Mouse (Mus musculus): ENCODE measurements at regions not wholly inside any gene's neighbourhood (a gene's known extent, or its start where the extent isn't known, plus 50 kb on each side); places are given as distances from the start of the nearest gene placed in this dataset.

GRCm38 (mm10) chr14:120150589-120150988, 108.4 kb upstream of the Oxgr1 start:
- Histone ChIP-seq H3K4me2 (replicated peaks) (no peak overlapping the region), H3K9me3 (no peaks in the 10 kb centered on the region), H3K27ac (replicated peaks) (no peak overlapping the region), H3K4me1 (peaks cover 10% of the 10 kb centered on the region), H3K4me3 (no peak overlapping the region), H3K36me3 (no peaks in the 10 kb centered on the region), H3K9ac (replicated peaks) (no peak overlapping the region), H3K27me3 (no peaks in the 10 kb centered on the region)
- 93% methylated on average over 1 of the region's 1 CpGs for WGBS
- ATAC-seq (replicated peaks) = no peak

DNA sequence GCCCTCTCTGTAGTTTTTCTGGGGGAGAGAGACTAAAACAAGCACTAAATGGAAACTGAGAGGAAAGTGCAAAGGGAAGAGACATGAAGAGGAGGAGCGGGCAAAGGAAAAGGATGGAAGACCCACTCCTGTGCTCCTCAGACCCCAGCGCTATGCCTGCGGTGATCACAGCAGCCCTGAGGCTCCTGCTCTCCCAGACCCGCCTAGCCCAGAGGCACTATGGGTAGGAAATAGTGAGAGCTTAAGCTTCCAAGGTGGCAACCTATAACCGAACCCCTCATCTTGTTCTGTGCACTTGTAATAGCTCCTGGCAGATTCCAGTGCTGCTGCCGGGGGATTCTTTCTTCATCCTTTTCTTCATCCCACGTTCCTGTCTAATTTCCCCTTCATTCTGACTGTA, 112.2 kb upstream of the Oxgr1 start:
- WGBS = 36% methylated on average over 7 of the region's 7 CpGs
- no peak overlapping the region for H3K4me2 ChIP-seq (replicated peaks)
- H3K27ac ChIP-seq (replicated peaks) = no peak overlapping the region
- no peak overlapping the region for H3K9ac ChIP-seq (replicated peaks)
- no peak overlapping the region for H3K4me3 ChIP-seq
- H3K36me3 ChIP-seq = no peaks in the 10 kb centered on the region
- H3K4me1 ChIP-seq = peaks cover 16% of the 10 kb centered on the region
- H3K27me3 ChIP-seq = no peaks in the 10 kb centered on the region
- H3K9me3 ChIP-seq = no peaks in the 10 kb centered on the region
- 0 out of 2 replicates have a peak, but pooled peaks have one; percentile 48 for ATAC-seq (replicated peaks)

GRCm38 (mm10) chr14:120164184-120164583, 111.3 kb upstream of the Mbnl2 start:
- no peaks in the 10 kb centered on the region for H3K9me3 ChIP-seq
- no peak overlapping the region for H3K9ac ChIP-seq (replicated peaks)
- H3K36me3 ChIP-seq = no peaks in the 10 kb centered on the region
- no peaks in the 10 kb centered on the region for H3K27me3 ChIP-seq
- H3K27ac ChIP-seq (replicated peaks) = no peak overlapping the region
- no peak overlapping the region for H3K4me2 ChIP-seq (replicated peaks)
- ATAC-seq (replicated peaks) = no peak
- no peak overlapping the region for H3K4me3 ChIP-seq
- no peaks in the 10 kb centered on the region for H3K4me1 ChIP-seq
- WGBS = 57% methylated on average over 2 of the region's 2 CpGs

DNA sequence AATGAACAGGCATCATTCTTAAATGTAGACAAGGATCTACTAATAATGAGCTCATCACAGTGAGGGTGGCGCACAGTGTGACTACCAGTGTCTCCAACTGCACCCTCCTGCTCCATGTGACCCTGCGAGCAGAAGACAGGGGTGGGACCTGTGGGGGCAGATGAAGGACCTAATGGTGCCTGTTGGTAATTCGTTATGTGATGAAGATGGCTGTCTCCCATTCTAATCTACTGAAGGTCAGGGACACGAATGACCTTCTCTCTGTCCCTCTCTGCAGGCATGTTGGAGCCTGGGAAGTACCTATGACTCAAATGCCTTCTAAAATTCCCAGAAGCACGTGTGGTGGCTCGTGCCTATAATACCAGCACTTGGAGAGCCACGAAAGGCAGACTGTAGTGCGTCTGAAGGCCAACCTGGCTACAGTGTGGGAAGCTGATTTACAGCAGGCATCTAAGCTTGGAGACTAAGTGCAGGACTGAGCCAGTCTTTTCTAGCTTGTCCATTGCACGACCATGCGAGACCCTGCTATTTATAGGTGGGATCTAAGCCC, 109.9 kb upstream of the Mbnl2 start:
- no peak overlapping the region for H3K4me2 ChIP-seq (replicated peaks)
- no peak for ATAC-seq (replicated peaks)
- H3K27me3 ChIP-seq = no peaks in the 10 kb centered on the region
- H3K27ac ChIP-seq (replicated peaks) = no peak overlapping the region
- H3K36me3 ChIP-seq = no peaks in the 10 kb centered on the region
- no peaks in the 10 kb centered on the region for H3K9me3 ChIP-seq
- no peak overlapping the region for H3K4me3 ChIP-seq
- WGBS = 91% methylated on average over 10 of the region's 10 CpGs
- no peak overlapping the region for H3K9ac ChIP-seq (replicated peaks)
- no peaks in the 10 kb centered on the region for H3K4me1 ChIP-seq

DNA sequence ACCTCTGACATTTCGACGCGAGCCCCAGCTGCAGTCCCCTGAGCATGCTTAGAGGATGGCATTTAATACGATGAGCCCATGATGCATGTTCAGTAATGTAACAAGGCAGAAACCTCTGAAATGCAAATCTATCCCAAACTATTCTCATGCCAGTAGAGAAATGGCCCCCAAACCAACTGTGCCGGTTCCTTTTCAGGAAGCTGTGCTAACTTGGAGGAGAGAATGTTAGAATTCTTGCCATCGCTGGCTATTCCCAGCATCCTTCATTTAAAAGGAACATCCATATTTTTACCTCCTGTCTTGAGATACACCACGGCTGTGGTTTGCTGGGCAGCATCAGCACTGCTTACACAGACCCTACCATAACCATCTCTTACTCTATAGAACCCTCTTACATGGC, 104.7 kb upstream of the Mbnl2 start:
- Histone ChIP-seq H3K9me3 (no peaks in the 10 kb centered on the region), H3K27me3 (no peaks in the 10 kb centered on the region), H3K4me1 (no peaks in the 10 kb centered on the region), H3K36me3 (no peaks in the 10 kb centered on the region), H3K4me2 (replicated peaks) (no peak overlapping the region), H3K4me3 (no peak overlapping the region), H3K27ac (replicated peaks) (no peak overlapping the region), H3K9ac (replicated peaks) (no peak overlapping the region)
- 91% methylated on average over 7 of the region's 7 CpGs for WGBS
- ATAC-seq (replicated peaks) = no peak

DNA sequence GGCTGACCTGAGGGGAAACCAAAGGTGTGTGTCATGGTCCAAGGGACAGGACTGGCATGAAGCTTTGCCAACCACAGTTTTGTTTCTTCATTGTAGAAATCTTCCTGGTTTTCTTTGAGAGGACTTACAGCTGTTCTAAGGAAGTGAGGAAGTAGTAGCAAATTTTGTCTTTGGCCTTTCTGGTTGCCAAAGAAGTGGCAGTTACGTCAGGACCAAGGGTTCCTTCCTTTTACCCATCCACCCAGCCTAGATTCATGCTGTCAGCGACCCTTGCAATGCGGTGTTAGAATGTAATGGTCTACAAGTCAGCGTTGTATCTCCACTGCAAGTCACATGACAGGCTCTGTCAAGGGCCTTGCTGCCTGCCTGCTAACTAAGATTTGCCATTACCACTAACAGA, 103.4 kb upstream of the Mbnl2 start:
- H3K36me3 ChIP-seq = no peaks in the 10 kb centered on the region

GRCm38 (mm10) chr14:120172844-120173243, 102.6 kb upstream of the Mbnl2 start:
- Histone ChIP-seq H3K36me3 (no peaks in the 10 kb centered on the region), H3K4me3 (no peak overlapping the region), H3K27me3 (no peaks in the 10 kb centered on the region), H3K9me3 (no peaks in the 10 kb centered on the region), H3K9ac (replicated peaks) (no peak overlapping the region), H3K4me1 (no peaks in the 10 kb centered on the region), H3K4me2 (replicated peaks) (no peak overlapping the region), H3K27ac (replicated peaks) (no peak overlapping the region)
- ATAC-seq (replicated peaks) = no peak
- 87% methylated on average over 8 of the region's 8 CpGs for WGBS

More for the DNA sequence above, 103.4 kb upstream of the Mbnl2 start:
- no peaks in the 10 kb centered on the region for H3K27me3 ChIP-seq
- 94% methylated on average over 4 of the region's 4 CpGs for WGBS
- no peak overlapping the region for H3K9ac ChIP-seq (replicated peaks)
- no peak overlapping the region for H3K4me2 ChIP-seq (replicated peaks)
- H3K4me3 ChIP-seq = no peak overlapping the region
- no peak for ATAC-seq (replicated peaks)
- no peak overlapping the region for H3K27ac ChIP-seq (replicated peaks)
- H3K4me1 ChIP-seq = no peaks in the 10 kb centered on the region
- no peaks in the 10 kb centered on the region for H3K9me3 ChIP-seq

DNA sequence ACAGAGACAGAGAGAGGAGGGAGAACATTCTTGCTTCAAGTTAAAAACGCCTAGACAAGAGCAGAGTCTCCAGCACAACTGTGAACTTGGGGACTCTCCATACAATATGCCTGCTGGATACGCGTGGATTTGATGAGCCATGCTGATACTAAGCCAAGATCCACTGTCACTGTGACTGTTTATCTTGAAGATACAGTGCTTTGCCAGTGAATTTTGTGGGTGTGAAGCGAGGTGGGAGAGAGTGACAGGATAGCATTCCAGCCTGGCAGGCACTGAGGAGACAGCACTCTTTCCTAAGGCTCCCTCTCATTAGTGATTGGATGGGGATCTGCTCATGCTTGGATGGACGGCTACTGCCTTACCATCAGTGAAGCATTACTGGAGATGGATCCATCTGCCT, 100.9 kb upstream of the Mbnl2 start:
- no peak overlapping the region for H3K4me3 ChIP-seq
- 71% methylated on average over 5 of the region's 5 CpGs for WGBS
- no peaks in the 10 kb centered on the region for H3K4me1 ChIP-seq
- H3K27me3 ChIP-seq = no peaks in the 10 kb centered on the region
- ATAC-seq (replicated peaks) = peak; percentile 64
- no peaks in the 10 kb centered on the region for H3K36me3 ChIP-seq
- no peak overlapping the region for H3K27ac ChIP-seq (replicated peaks)
- no peak overlapping the region for H3K4me2 ChIP-seq (replicated peaks)
- no peaks in the 10 kb centered on the region for H3K9me3 ChIP-seq
- H3K9ac ChIP-seq (replicated peaks) = no peak overlapping the region

DNA sequence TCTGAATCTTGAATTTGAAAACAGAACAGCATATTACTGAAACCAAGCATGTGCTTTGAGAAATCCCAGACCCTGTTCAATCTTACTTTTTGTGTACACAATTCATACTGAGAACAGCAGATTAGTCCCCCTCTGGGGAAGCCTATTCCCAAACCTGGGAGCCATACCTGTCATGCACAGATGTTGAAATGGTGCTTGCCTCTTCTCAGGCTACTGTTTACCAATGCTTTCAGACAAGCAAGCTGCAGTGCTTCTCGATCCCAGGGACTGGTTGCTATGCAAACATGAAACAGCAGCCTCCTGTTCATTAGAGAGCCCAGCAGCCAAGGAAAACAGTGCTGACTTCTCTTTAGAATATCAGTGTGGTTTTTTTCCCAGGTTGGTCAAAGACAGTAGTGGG, 80.3 kb upstream of the Mbnl2 start:
- Histone ChIP-seq H3K4me1 (no peaks in the 10 kb centered on the region), H3K27me3 (no peaks in the 10 kb centered on the region), H3K4me3 (no peak overlapping the region), H3K9me3 (no peaks in the 10 kb centered on the region), H3K27ac (replicated peaks) (no peak overlapping the region), H3K4me2 (replicated peaks) (no peak overlapping the region), H3K9ac (replicated peaks) (no peak overlapping the region), H3K36me3 (no peaks in the 10 kb centered on the region)
- no peak for ATAC-seq (replicated peaks)
- WGBS = 63% methylated on average over 1 of the region's 1 CpGs

DNA sequence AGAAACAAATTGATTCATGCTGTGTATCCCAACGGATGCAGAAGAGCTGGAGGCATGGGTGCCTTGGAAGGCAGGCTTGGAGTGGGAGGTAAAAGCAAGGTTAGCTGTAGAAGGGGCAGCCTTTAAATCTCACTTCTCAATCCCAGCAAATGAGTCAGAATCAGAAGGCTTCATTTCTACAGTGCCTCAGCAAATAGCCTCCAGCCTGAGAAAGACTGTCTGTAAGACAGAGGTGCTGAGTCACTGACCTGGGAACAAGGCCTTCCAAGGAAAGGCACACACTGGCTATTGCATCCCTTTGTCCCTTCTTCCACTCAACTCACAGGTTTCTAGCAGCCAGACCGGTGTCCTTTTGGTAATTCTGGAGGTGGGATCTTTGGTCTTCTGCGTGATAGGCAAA, 63.7 kb upstream of the Mbnl2 start:
- 90% methylated on average over 3 of the region's 3 CpGs for WGBS
- ATAC-seq (replicated peaks) = no peak
- Histone ChIP-seq H3K4me1 (no peaks in the 10 kb centered on the region), H3K36me3 (no peaks in the 10 kb centered on the region), H3K27ac (replicated peaks) (no peak overlapping the region), H3K4me2 (replicated peaks) (no peak overlapping the region), H3K27me3 (no peaks in the 10 kb centered on the region), H3K4me3 (no peak overlapping the region), H3K9me3 (no peaks in the 10 kb centered on the region), H3K9ac (replicated peaks) (no peak overlapping the region)

DNA sequence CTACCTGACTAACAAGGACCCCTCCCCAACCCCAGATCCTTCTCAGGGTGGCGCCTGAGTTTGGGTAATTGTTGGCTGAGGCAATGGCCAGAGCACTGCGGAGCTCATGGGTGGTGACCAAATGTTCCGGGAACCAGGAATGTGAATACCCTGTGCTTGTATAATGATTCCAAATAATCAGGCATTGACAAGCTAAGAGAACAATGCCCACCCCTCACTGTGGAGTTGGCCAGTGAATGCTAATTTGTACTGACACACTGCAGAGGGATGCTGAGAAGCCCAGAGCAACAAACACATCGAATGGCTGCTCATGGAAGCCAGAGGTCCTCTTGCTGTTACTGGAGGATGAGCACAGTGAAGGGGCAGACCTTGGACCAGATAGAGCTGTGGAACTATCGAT, 62.8 kb upstream of the Mbnl2 start:
- Histone ChIP-seq H3K4me1 (no peaks in the 10 kb centered on the region), H3K9me3 (no peaks in the 10 kb centered on the region), H3K4me2 (replicated peaks) (no peak overlapping the region), H3K27ac (replicated peaks) (no peak overlapping the region), H3K36me3 (no peaks in the 10 kb centered on the region), H3K9ac (replicated peaks) (no peak overlapping the region), H3K4me3 (no peak overlapping the region), H3K27me3 (no peaks in the 10 kb centered on the region)
- ATAC-seq (replicated peaks) = no peak
- WGBS = 49% methylated on average over 5 of the region's 5 CpGs

DNA sequence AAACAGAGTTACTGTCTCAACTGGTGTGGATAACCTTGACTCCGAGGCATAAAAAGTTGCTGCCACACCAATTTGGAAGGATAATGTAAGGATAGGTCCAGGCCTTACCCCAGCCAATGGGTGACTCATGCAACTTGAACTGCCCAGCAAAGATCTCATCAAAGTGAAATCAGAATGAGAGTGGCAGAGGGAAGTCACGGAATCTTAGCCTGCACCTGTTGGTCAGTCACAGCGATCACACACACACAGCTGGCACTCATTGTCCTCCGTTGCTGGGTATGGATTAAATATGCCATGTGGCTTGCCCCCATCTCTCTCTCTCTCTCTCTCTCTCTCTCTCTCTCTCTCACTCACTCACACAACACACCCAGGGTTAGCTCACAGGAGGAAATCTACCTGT, 56.2 kb upstream of the Mbnl2 start:
- Histone ChIP-seq H3K36me3 (no peaks in the 10 kb centered on the region), H3K4me1 (peaks cover 1% of the 10 kb centered on the region; the same call in 1 of the 2 replicates), H3K9me3 (no peaks in the 10 kb centered on the region), H3K27ac (replicated peaks) (no peak overlapping the region), H3K9ac (replicated peaks) (no peak overlapping the region), H3K27me3 (no peaks in the 10 kb centered on the region), H3K4me3 (no peak overlapping the region), H3K4me2 (replicated peaks) (no peak overlapping the region)
- WGBS = 94% methylated on average over 4 of the region's 4 CpGs
- ATAC-seq (replicated peaks) = no peak

GRCm38 (mm10) chr14:120223528-120224201, 51.8 kb upstream of the Mbnl2 start:
- WGBS = 80% methylated on average over 14 of the region's 14 CpGs
- Histone ChIP-seq H3K4me2 (replicated peaks) (no peak overlapping the region), H3K27me3 (no peaks in the 10 kb centered on the region), H3K4me1 (peaks cover 7% of the 10 kb centered on the region), H3K36me3 (no peaks in the 10 kb centered on the region), H3K27ac (replicated peaks) (no peak overlapping the region), H3K9ac (replicated peaks) (no peak overlapping the region), H3K4me3 (no peak overlapping the region), H3K9me3 (0 out of 2 replicates have a peak, but pooled peaks cover 8% of the 10 kb centered on the region)
- no peak for ATAC-seq (replicated peaks)
